Mouse (Mus musculus): ENCODE measurements around the gene Cnnm1. TPM values are rescaled to one million over a fixed set of nuclear protein-coding genes. Genes with fewer than 3 reads are reported as not detected.

Cnnm1 gene
- polyA plus RNA-seq, 1 experiment from 2014 or later: 0.08 TPM

- Histone ChIP-seq H3K36me3 (no peaks in the 10 kb centered on the region), H3K9me3 (replicated peaks) (no peaks in the 10 kb centered on the region), H3K4me1 (0 out of 2 replicates have a peak, but pooled peaks cover 16% of the 10 kb centered on the region), H3K27me3 (replicated peaks) (peaks cover 73% of the 10 kb centered on the region), H3K4me2 (no peak overlapping the region), H3K9ac (no peak overlapping the region), H3K27ac (no peak overlapping the region), H3K4me3 (no peak overlapping the region)
- no peak for ATAC-seq
- WGBS (ENCODE audit: insufficient replicate concordance): 75% methylated on average over 5 of the region's 5 CpGs
These were observed 2.7 kb downstream of the Cnnm1 start for GRCm38 (mm10) chr19:43442906-43443305.

- H3K9me3 ChIP-seq (replicated peaks): no peaks in the 10 kb centered on the region
- H3K36me3 ChIP-seq: no peaks in the 10 kb centered on the region
- WGBS (ENCODE audit: insufficient replicate concordance): 62% methylated on average over 6 of the region's 6 CpGs
- H3K27me3 ChIP-seq (replicated peaks): peaks cover 56% of the 10 kb centered on the region
- H3K27ac ChIP-seq: no peak overlapping the region
- ATAC-seq: no peak
- no peak overlapping the region for H3K4me2 ChIP-seq
- H3K4me3 ChIP-seq: no peak overlapping the region
- H3K4me1 ChIP-seq: 0 out of 2 replicates have a peak, but pooled peaks cover 16% of the 10 kb centered on the region
- no peak overlapping the region for H3K9ac ChIP-seq
These were observed 4.5 kb downstream of the Cnnm1 start for GRCm38 (mm10) chr19:43444636-43445205.

- ATAC-seq: no peak
- no peak overlapping the region for H3K4me2 ChIP-seq
- no peaks in the 10 kb centered on the region for H3K9me3 ChIP-seq (replicated peaks)
- H3K27me3 ChIP-seq (replicated peaks): peaks cover under 1% of the 10 kb centered on the region; the same call in 1 of the 2 replicates
- 73% methylated on average over 10 of the region's 10 CpGs for WGBS (ENCODE audit: insufficient replicate concordance)
- H3K27ac ChIP-seq: no peak overlapping the region
- H3K9ac ChIP-seq: no peak overlapping the region
- H3K4me3 ChIP-seq: no peak overlapping the region
- H3K4me1 ChIP-seq: peaks cover 19% of the 10 kb centered on the region
- H3K36me3 ChIP-seq: no peaks in the 10 kb centered on the region
These were observed 11.3 kb downstream of the Cnnm1 start for GRCm38 (mm10) chr19:43451563-43451962.

- Histone ChIP-seq H3K4me2 (no peak overlapping the region), H3K27ac (peak overlapping the region; percentile 72), H3K27me3 (replicated peaks) (no peaks in the 10 kb centered on the region; the same call in 1 of the 2 replicates), H3K36me3 (no peaks in the 10 kb centered on the region), H3K9me3 (replicated peaks) (no peaks in the 10 kb centered on the region), H3K4me3 (no peak overlapping the region), H3K4me1 (peaks cover 19% of the 10 kb centered on the region), H3K9ac (no peak overlapping the region)
- ATAC-seq: no peak
- WGBS (ENCODE audit: insufficient replicate concordance): 78% methylated on average over 5 of the region's 5 CpGs
These were observed 11.9 kb downstream of the Cnnm1 start for GRCm38 (mm10) chr19:43452176-43452575.

- H3K36me3 ChIP-seq: no peaks in the 10 kb centered on the region
- H3K4me1 ChIP-seq: peaks cover 19% of the 10 kb centered on the region
- no peak overlapping the region for H3K4me3 ChIP-seq
- H3K9me3 ChIP-seq (replicated peaks): no peaks in the 10 kb centered on the region
- H3K27me3 ChIP-seq (replicated peaks): no peaks in the 10 kb centered on the region
- H3K4me2 ChIP-seq: no peak overlapping the region
- H3K27ac ChIP-seq: peak overlapping the region; percentile 72; the same call in 1 of the 2 replicates
- ATAC-seq: peak; percentile 93
- 18% methylated on average over 4 of the region's 4 CpGs for WGBS (ENCODE audit: insufficient replicate concordance)
- no peak overlapping the region for H3K9ac ChIP-seq
These were observed 12.8 kb downstream of the Cnnm1 start for GRCm38 (mm10) chr19:43453025-43453424.

- ATAC-seq: no peak
- Histone ChIP-seq H3K4me2 (no peak overlapping the region), H3K9ac (no peak overlapping the region), H3K4me1 (no peaks in the 10 kb centered on the region), H3K27ac (no peak overlapping the region), H3K9me3 (replicated peaks) (no peaks in the 10 kb centered on the region), H3K4me3 (no peak overlapping the region), H3K27me3 (replicated peaks) (no peaks in the 10 kb centered on the region), H3K36me3 (no peaks in the 10 kb centered on the region)
- 57% methylated on average over 4 of the region's 4 CpGs for whole genome bisulfite sequencing (ENCODE audit: insufficient replicate concordance)
These were observed 19.7 kb downstream of the Cnnm1 start for GRCm38 (mm10) chr19:43459948-43460347.

GRCm38 (mm10) chr19:43460481-43460880 is 20.2 kb downstream of the Cnnm1 start:
- Histone ChIP-seq H3K9ac (no peak overlapping the region), H3K27me3 (replicated peaks) (no peaks in the 10 kb centered on the region), H3K27ac (no peak overlapping the region), H3K9me3 (replicated peaks) (no peaks in the 10 kb centered on the region), H3K36me3 (no peaks in the 10 kb centered on the region), H3K4me2 (no peak overlapping the region), H3K4me3 (no peak overlapping the region), H3K4me1 (no peaks in the 10 kb centered on the region)
- WGBS (ENCODE audit: insufficient replicate concordance): 71% methylated on average over 12 of the region's 12 CpGs
- no peak for ATAC-seq

- ATAC-seq: no peak
- H3K36me3 ChIP-seq: no peaks in the 10 kb centered on the region
- 67% methylated on average over 3 of the region's 3 CpGs for WGBS (ENCODE audit: insufficient replicate concordance)
- H3K4me2 ChIP-seq: no peak overlapping the region
- no peak overlapping the region for H3K27ac ChIP-seq
- H3K4me3 ChIP-seq: no peak overlapping the region
- no peaks in the 10 kb centered on the region for H3K4me1 ChIP-seq
- no peaks in the 10 kb centered on the region for H3K27me3 ChIP-seq (replicated peaks)
- H3K9ac ChIP-seq: no peak overlapping the region
- no peaks in the 10 kb centered on the region for H3K9me3 ChIP-seq (replicated peaks)
These were observed 21.9 kb downstream of the Cnnm1 start for GRCm38 (mm10) chr19:43462141-43462540.

GRCm38 (mm10) chr19:43463546-43464293 is 23.5 kb downstream of the Cnnm1 start:
- WGBS (ENCODE audit: insufficient replicate concordance): 67% methylated on average over 7 of the region's 7 CpGs

GRCm38 (mm10) chr19:43464294-43464687 is 24.1 kb downstream of the Cnnm1 start:
- no peak overlapping the region for H3K4me3 ChIP-seq
- H3K27me3 ChIP-seq (replicated peaks): no peaks in the 10 kb centered on the region; the same call in 1 of the 2 replicates
- WGBS (ENCODE audit: insufficient replicate concordance): 72% methylated on average over 3 of the region's 3 CpGs
- H3K36me3 ChIP-seq: no peaks in the 10 kb centered on the region
- no peaks in the 10 kb centered on the region for H3K9me3 ChIP-seq (replicated peaks)
- ATAC-seq: no peak
- H3K27ac ChIP-seq: no peak overlapping the region
- no peaks in the 10 kb centered on the region for H3K4me1 ChIP-seq
- H3K9ac ChIP-seq: no peak overlapping the region
- no peak overlapping the region for H3K4me2 ChIP-seq

More at GRCm38 (mm10) chr19:43463546-43464293, 23.5 kb downstream of the Cnnm1 start:
- Histone ChIP-seq H3K4me2 (no peak overlapping the region), H3K27me3 (replicated peaks) (no peaks in the 10 kb centered on the region), H3K4me1 (no peaks in the 10 kb centered on the region), H3K9ac (no peak overlapping the region), H3K36me3 (no peaks in the 10 kb centered on the region), H3K9me3 (replicated peaks) (no peaks in the 10 kb centered on the region), H3K27ac (no peak overlapping the region), H3K4me3 (no peak overlapping the region)
- peak; percentile 46; the same call in 1 of the 2 replicates for ATAC-seq

- WGBS (ENCODE audit: insufficient replicate concordance): 78% methylated on average over 11 of the region's 11 CpGs
- no peaks in the 10 kb centered on the region; the same call in none of the 2 replicates for H3K27me3 ChIP-seq (replicated peaks)
These were observed 24.8 kb downstream of the Cnnm1 start for GRCm38 (mm10) chr19:43465076-43465475.

GRCm38 (mm10) chr19:43465601-43466255 is 25.5 kb downstream of the Cnnm1 start:
- 75% methylated on average over 14 of the region's 14 CpGs for WGBS (ENCODE audit: insufficient replicate concordance)

More at GRCm38 (mm10) chr19:43465076-43465475, 24.8 kb downstream of the Cnnm1 start:
- Histone ChIP-seq H3K4me3 (no peak overlapping the region), H3K9me3 (replicated peaks) (no peaks in the 10 kb centered on the region), H3K4me1 (no peaks in the 10 kb centered on the region), H3K9ac (no peak overlapping the region), H3K4me2 (no peak overlapping the region), H3K27ac (no peak overlapping the region), H3K36me3 (no peaks in the 10 kb centered on the region)
- ATAC-seq: no peak

More at GRCm38 (mm10) chr19:43465601-43466255, 25.5 kb downstream of the Cnnm1 start:
- H3K36me3 ChIP-seq: no peaks in the 10 kb centered on the region
- no peaks in the 10 kb centered on the region for H3K4me1 ChIP-seq
- no peak overlapping the region for H3K27ac ChIP-seq
- no peak overlapping the region for H3K4me2 ChIP-seq
- no peaks in the 10 kb centered on the region; the same call in none of the 2 replicates for H3K27me3 ChIP-seq (replicated peaks)
- no peaks in the 10 kb centered on the region for H3K9me3 ChIP-seq (replicated peaks)
- ATAC-seq: no peak
- no peak overlapping the region for H3K4me3 ChIP-seq
- no peak overlapping the region for H3K9ac ChIP-seq

All from liver, embryonic 12.5 days (tissue).